Mouse (Mus musculus) left cerebral cortex, adult 11 months (tissue): ENCODE measurements at regions not wholly inside any gene's neighbourhood (a gene's known extent, or its start where the extent isn't known, plus 50 kb on each side); places are given as distances from the start of the nearest gene placed in this dataset.
A peak's percentile ranks its signal among the peaks of the same experiment; 100 is the strongest.

Experiments used
- DNase-seq: peaks from one replicate; pipeline ENCODE4 v3.0.0; 2022; ENCODE audit warnings: low spot score

DNA sequence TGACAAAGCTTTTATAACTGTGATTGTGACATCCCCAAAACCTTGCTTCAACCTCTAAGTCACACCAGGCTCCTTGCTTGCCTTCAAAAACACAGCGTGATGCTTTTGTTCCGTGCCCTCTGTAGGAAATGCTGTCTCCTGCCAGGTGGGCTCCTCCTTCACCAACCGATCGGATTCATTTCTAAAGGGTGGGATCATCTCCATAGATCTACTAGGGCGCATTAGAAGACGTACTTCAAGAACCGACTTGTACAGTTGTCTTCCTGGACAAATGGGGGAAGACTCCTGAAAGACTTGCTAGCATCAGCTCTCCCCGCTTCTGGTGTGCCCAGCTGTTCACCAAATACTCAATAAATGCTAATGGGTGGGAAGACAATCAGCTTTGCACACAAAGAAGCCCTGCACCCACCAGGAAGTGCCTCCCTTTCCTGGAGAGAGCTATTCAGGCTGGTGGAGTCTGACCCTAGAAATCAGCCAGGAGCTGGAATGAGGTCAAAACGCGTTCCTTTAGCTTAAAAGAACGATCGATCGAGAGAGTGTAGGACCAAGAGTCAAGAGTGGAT, 53.0 kb downstream of the Hoxa1 start:
- DNase-seq, result no peak

GRCm38 (mm10) chr6:52104141-52104540, 54.0 kb downstream of the Hoxa1 start:
- DNase-seq, result no peak

GRCm38 (mm10) chr6:52103661-52104060, 54.5 kb downstream of the Hoxa1 start:
- no peak for DNase-seq

DNA sequence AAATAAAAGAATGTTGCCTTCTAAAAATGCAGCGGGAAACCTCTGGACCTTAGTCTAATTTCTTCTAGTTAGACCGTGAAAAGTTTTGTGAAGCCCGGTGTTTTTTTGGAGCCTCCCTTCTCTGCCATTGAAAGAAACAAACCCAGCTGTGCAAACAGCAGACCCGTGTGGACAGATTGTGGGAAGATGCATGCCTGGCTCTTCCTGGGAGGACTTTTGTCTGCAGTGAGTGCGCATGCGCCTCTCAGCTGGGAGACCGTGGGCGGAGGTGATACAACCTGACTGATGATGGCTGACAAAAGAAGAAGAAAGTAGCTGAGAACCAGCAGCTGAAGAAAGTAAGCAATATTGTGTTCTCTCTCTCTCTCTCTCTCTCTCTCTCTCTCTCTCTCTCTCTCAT, 55.4 kb downstream of the Hoxa1 start:
- DNase-seq, result no peak

- no peak for DNase-seq
These were observed 55.9 kb downstream of the Hoxa1 start for GRCm38 (mm10) chr6:52102179-52102578.

DNA sequence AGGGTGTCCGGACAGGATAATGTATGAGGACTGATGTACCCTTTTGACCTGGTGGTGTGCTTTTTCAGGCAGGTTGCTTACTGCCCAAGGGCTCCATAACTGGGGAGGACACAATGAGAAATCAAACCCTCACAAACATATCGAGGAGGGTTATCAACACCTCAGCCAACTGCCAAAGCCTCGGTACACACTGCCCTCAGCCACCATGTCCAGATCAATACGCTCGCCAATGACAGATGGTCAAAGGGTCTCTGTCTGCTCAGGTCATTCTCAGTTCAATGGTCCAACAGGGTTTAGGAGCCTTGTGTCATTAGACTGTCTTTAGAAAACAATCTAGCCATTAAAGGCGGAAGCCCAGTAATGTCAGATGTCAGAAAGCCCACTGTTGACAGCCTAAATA, 56.9 kb downstream of the Hoxa1 start:
- no peak for DNase-seq

DNA sequence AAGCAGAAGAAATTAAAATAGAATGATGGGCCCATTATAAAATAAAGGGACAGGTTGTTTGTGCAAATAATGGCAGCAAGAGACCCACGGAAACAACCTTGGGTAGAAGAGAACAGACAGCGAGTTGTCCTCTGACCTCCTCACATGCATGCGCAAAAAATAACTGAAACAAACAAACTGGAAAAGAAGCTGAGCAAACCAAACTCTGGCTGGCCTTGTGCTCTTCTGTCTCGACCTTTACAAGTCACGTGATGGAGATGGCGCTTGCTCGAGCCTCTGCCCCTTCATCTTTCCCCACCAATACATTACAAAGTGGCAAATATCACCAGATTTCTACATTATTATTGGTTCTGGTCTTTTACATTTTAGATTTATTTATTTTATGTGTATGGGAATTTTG, 59.3 kb downstream of the Hoxa1 start:
- no peak for DNase-seq

DNA sequence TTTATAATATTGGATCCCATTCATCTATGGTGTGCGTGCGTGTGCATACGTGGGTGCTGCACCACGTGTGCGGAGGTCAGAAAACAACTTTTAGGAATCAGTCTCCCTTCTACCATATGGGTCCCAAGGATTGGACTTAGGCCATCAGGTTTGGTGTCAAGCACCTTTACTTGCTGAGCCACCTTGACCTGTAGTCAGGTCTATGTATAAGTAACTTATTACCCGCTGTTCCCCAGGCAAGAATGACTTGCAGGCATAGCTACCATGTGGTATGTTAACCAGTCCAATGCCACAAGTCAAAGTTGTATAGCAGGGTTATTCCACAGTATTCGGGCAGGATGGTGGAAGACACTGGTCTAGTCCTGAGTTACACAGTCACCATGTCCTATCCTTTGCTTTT, 62.5 kb downstream of the Hoxa1 start:
- no peak for DNase-seq

- no peak for DNase-seq
These were observed 66.7 kb downstream of the Hoxa1 start for GRCm38 (mm10) chr6:52091445-52091844.

DNA sequence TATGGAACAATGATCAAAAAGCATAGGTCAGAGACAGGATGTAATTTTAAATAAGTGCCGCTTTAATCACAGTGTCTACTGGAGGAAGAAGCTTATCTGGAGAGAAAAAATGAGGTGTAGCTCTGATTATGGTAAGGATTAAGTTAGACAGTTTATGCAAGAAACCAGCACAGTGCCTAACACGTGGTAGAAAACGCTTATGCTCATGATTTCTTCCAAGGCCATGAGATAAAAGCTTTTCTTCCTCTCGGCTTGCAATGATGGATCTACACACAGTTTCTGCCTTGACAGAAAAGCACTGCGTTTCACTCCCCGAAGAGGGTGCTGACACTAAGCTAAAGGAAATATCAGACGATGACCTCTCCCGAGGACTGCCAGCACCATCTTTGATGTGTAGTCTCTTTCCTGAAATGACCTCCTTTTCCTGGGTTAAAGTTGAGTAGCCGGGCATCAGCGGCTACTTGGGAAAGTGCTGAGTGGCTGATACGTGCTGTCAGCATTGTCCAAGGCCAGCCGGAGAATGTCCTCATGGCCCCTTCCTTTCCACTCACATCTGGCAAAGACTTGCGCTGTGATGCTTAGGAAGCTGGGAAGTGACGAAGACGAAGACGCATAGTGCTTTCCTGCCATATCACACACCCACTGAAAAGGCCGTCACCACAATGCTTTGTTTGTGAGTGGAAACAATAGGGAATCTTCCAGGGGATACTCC, 72.0 kb downstream of the Hoxa1 start:
- DNase-seq, result no peak

- no peak for DNase-seq
These were observed 72.3 kb upstream of the Skap2 start for GRCm38 (mm10) chr6:52084622-52085021.

DNA sequence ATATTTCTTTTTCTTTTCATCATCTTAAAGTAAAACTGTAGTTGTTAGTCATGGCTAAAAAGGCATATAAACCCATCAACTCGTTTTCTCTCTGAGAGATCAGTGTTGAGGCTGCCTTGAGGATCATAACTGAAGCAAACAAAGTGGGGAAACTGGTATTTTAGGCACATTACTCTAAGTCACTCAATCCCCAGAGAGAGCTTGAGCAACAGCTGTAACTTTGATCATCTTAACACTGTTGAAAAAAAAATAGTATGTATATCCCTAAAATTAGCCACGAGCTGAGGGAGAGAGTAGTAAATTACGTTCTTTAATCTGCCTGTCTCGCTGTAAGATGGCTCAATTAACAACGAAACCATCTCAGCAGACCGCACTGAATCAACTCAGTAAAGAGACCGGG, 67.2 kb upstream of the Skap2 start:
- no peak for DNase-seq

DNA sequence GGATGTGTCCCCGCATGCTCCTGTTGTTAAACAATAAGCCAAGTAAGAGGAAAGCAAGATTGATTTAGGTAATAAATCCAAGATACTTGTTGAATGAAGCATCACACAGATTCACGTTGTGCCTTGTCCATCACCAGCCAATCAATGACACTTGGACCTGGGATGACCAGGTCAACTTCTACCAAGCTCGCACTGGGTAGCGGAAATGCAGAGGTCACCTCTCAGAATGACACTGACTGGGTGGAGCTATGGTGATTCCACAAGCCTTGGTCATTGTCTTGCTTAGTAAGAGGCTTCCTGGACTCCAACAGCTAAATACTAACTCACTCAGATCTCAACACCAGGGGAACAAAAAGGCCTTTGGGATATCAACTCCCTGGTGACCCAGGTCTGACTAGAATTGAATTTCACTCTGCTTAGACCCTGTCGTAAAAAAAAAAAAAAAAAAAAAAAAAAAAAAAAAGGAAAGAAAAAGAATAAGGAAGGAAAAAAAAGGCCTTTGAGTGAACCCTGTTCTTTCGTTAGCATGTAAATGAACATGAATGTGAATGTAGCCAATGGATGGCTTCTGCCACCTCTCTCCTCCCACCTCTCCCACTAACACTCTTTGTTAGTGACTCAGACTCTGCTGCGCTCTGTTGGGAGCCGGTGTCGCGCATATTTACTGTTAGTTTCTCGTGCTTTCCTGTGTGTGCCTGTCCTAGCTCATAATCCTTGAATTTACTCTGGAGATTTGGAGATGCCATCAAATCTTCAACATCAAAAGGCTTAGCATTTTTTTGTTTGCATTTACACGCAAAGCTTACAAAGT, 66.4 kb upstream of the Skap2 start:
- DNase-seq, result no peak

DNA sequence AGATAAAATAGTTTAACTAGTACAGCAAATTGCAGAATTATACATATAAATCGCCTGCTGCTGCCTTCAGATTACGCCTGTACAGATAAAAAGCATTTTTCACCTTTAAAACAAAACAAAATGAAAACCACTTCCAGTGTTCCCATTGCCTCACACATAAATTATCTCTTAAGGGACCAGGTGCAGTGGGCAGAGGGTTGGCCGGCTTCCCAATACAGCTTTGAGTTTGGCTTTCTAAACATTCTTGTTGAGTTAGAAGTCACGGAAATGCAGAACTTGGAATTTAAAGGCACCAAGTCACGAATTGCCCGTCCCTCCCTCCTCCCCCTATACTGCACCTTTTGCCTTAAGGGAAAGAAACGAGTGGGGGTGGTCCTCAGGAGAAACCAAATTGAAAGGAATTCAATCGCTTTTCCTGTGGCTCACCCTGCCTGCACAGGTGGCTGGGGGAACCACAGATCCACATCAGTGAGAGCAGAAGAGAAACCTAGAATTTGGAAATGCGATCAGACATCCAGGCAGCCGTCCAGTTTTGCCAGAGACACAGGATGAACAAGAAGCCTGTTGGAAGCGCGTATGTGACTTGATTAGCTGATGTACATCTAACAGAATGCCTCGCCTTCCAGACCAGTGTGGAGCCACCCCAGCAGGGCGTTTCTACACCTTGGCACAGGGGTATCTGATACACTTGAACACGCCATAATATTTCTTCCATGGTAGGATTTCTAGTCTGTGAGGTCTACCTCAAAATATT, 64.0 kb upstream of the Skap2 start:
- DNase-seq, result no peak

- DNase-seq, result no peak
These were observed 62.6 kb upstream of the Skap2 start for GRCm38 (mm10) chr6:52074904-52075303.

GRCm38 (mm10) chr6:52067151-52067550, 54.8 kb upstream of the Skap2 start:
- no peak for DNase-seq

GRCm38 (mm10) chr6:52065652-52066051, 53.3 kb upstream of the Skap2 start:
- no peak for DNase-seq

GRCm38 (mm10) chr6:52064176-52065015, 52.0 kb upstream of the Skap2 start:
- peak; percentile 30 for DNase-seq
